Mouse (Mus musculus): ENCODE results near the gene Cpsf2.
A peak's percentile ranks its signal among the peaks of the same experiment; 100 is the strongest.

The Cpsf2 gene

GRCm38 (mm10) chr12:101979213-101979750 is 3.5 kb downstream of the Cpsf2 start:
- no peak for DNase-seq (ENCODE audit: low read depth in 2 of 2, low spot score in 2 of 2)

- DNase-seq (ENCODE audit: low read depth in 2 of 2, low spot score in 2 of 2), result peak in 1 of 2 experiments; percentile 11
Measured at GRCm38 (mm10) chr12:101980266-101980665, 4.5 kb downstream of the Cpsf2 start.

DNA sequence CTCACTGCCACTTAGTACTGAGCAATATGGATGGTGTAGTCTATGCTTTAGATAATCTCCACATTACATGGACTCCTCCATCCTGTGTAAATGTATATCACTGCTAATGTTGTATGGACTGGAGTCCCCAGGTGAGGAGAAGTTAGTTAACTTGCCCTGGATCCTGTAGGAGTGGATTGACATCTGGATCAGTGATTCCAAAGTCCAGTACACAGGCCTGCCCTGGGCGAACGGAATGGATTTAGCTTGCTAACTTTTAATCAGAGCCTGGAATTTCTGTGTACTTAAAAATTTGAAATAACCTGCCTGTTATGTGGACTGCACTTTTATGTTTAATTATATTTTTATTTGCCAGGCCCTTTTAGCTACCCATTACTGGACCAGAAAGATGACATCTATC is 5.8 kb downstream of the Cpsf2 start:
- no peak for DNase-seq (ENCODE audit: low read depth in 2 of 2, low spot score in 2 of 2)

GRCm38 (mm10) chr12:101982977-101983376 is 7.2 kb downstream of the Cpsf2 start:
- no peak for DNase-seq (ENCODE audit: low read depth in 2 of 2, low spot score in 2 of 2)

DNA sequence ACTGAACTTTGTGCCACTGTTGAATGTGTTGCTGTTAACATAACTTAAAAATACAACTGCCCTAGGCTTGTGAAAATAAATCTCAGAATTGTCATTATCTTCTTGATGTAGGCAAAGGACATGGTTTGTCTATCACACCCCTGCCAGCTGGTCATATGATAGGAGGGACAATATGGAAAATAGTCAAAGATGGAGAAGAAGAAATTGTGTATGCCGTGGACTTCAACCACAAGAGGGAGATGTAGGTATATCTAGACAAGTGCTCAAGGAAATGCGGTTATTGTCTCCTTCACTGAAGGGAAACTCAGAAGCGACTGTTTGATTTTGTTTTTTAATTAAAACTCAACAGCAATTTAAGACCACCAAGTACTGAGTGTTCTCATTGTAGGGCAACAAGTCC is 9.3 kb downstream of the Cpsf2 start:
- no peak for DNase-seq (ENCODE audit: low read depth in 2 of 2, low spot score in 2 of 2)

- no peak for DNase-seq (ENCODE audit: low read depth in 2 of 2, low spot score in 2 of 2)
Measured at GRCm38 (mm10) chr12:101987659-101988058, 11.9 kb downstream of the Cpsf2 start.

DNA sequence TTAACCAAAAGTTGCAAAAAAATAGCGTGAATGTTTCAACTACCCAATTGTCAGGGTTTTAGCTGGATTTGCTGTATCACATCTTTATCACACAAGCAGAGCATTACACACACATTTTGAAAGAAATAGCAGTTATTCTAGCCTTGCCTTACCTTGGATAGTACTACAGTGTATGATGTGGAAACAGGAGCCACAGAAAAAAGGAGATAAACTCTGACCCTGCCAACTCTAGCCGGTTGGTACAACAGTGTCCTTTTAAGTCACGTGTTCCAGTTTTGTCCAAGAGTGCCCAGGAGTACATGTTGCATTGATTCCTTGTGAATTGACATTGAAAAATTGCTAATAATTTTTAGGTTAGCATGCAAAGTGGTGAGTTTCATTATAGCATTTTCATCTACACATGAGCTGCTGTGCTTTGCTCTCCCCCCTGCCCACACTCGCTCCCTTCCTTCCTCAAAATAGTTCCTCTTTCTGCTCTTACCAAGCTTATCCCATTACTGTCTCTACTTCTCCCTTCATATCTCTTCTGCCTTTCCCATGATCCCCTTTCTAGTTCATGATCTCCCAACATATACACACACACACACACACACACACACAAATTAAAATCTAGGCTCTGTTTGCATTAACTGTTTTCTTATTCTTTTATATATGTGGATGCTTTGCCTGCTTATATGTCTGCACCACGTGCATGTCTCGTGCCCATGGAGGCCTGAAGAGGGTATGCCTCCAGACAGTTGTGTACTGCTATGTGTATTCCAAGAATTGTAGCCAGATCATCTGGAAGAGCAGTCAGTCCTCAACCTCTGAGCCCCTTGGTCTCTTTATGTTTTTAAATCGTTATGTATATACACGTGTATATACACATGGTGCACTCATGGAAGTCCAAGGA is 19.0 kb downstream of the Cpsf2 start:
- no peak for DNase-seq (ENCODE audit: low read depth in 2 of 2, low spot score in 2 of 2)

DNA sequence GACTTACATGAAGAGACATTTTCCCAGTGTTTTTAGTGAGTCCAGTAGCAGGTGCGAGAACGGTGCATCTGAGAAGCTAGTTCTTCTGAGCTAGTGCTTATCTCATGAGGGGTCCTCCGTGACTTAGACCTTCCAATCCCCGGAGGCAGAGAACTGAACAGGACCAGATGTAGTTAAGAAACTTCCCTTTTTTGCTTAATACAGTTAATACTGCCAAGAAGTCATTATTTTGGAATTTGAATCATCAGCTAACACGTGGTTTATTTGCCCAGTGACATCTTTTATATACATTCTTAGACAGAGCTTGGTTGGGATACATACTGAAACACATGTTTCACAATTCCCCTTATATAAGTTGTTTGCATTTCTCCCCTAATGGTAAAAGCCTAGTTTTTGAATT is 23.1 kb downstream of the Cpsf2 start:
- DNase-seq (ENCODE audit: low read depth in 2 of 2, low spot score in 2 of 2), result no peak

DNA sequence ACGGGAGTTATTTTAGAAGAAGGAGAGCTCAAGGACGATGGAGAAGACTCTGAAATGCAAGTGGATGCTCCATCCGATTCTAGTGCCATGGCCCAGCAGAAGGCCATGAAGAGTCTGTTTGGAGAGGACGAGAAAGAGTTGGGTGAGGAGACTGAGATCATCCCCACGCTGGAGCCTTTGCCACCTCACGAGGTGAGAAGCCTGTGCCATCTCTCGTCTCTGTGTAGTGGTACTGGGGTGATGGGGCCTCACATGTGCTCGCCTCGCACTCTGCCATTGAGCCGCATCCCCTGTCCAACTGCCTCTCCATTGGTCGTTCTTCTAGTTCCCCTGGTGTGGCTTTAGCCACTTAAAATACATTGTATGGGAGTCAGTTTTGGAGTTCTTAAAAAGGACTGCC is 25.0 kb downstream of the Cpsf2 start:
- DNase-seq (ENCODE audit: low read depth in 2 of 2, low spot score in 2 of 2), result no peak

DNA sequence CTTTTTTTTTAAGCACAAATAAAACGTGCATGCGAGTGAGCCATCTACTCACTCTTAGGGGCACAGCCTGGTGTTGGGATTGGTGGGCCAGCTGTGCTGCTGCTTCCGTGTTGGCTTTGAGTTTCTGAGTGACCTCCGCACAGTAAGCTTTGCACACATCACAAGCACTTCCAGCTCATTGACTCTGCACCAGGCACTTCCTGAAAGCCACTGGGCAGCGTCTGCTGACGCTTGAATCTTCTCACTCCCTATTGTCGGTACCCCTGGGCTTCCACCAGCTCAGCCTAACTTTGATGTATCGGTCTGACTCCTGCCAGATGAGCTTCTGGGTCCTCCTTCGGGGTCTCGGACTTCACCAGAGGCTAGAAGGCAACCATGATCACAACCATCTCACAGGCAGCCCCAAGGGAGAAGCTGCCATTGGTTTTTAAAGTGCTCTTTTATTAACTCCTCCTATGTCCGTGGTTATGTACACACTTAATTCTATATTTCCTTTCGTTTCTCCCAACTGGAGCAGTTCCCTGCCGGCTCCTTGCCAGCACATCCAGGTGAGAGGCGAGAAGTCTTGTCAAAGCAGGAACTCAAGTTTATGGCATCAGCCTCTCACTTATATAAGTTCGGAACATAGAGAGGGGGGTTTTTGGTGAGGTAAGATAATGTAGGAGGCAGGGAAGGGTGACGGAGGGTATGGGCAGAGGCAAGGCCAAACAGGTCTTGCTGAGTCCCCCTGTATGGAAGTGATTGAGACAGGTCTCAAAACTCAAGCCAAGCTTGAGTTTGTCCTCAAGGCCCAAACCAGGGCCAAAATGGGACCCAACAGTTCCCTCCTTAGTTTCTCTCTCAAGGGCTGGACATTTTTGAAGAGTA is 32.6 kb downstream of the Cpsf2 start:
- no peak for DNase-seq (ENCODE audit: low read depth in 2 of 2, low spot score in 2 of 2)

DNA sequence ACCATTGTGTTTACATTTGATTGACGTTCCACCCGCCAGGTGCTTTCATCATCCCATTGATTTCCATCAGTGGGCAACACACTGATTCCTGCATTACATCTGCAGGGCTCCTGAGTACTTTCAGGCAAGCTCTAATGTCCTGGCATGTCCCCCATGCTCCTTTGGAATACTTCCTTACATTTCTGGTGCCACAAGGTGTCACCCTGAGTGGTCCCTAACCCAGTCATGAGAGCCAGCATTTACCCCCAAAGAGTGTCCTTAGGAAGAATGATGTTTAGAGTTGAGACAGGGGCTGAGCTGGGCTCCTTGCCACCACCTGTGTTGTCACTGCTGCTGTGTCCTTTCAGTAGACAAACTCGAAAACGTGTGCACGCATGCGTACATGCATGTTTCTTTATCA is 33.8 kb downstream of the Cpsf2 start:
- no peak for DNase-seq (ENCODE audit: low read depth in 2 of 2, low spot score in 2 of 2)

GRCm38 (mm10) chr12:102014411-102014810 is 38.6 kb downstream of the Cpsf2 start:
- no peak for DNase-seq (ENCODE audit: low read depth in 2 of 2, low spot score in 2 of 2)

GRCm38 (mm10) chr12:102015127-102015526 is 39.3 kb downstream of the Cpsf2 start:
- no peak for DNase-seq (ENCODE audit: low read depth in 2 of 2, low spot score in 2 of 2)

GRCm38 (mm10) chr12:102021923-102022322 is 46.1 kb downstream of the Cpsf2 start:
- no peak for DNase-seq (ENCODE audit: low read depth in 2 of 2, low spot score in 2 of 2)

DNA sequence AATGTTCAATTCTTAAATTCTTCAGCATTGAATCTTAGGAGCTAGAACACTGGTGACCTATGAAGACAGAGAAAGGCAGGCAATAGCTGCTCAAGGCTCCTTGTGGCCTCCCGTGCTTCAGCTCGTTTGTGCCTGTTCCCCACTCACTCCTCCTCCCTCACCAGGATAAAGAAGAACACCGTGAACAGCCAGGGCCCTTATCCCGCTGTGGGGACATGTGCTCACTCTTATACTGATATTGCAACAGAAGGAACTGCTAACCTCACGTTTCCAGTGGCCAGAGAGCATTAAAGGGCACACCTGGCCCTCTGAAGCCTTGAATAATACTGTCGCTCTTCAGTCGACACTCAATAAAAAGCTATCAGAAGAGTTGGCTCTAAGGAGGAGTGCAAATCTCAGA is 53.4 kb downstream of the Cpsf2 start:
- DNase-seq (ENCODE audit: low read depth in 2 of 2, low spot score in 2 of 2), result no peak

DNA sequence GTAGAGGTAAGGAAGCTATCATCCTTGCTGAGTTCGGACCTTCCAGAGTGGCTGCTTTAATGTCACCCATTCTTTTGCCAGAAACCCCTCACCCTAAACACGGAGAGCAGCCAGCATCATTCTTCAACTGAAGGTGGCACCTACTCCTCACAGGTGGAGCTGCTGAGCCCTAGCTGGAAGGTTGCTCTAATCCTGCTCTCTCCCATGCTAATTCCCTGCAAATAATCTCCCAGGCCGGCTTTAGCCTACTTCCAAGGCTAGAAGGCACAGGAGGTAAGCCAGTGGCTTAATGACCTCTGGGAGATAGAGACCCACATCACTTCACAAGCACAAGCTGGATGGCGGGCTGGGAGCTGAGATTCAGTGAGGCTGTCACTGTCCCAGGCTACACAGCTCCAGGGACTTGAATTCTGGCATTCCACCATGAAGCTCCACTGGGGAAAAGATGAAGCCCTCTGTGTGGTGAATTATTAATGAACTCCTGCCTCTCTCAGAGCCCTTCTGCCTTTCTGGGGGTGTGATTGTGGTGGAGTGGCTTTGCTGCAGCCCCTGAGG is 54.2 kb downstream of the Cpsf2 start:
- no peak for DNase-seq (ENCODE audit: low read depth in 2 of 2, low spot score in 2 of 2)

DNA sequence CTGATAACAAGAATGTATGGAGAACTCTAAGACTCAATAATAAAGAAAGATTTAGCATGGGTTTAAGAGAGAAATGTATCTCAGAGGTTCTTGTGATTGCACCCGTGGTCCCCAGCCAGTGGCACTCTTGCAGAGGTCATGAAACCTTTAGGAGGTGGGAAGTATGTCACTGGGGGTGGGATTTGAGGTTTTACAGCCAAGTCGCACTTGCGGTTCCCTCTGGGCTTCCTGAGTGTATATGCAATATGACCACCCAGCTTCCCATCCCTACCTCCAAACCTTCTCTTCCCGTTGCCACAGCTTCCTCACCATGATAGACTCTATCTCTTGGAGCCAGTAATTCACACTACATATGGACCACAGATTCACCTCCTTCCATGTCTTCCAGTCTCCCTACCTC is 59.1 kb downstream of the Cpsf2 start:
- no peak for DNase-seq (ENCODE audit: low read depth in 2 of 2, low spot score in 2 of 2)

GRCm38 (mm10) chr12:102039861-102040260 is 64.1 kb downstream of the Cpsf2 start:
- DNase-seq (ENCODE audit: low read depth in 2 of 2, low spot score in 2 of 2), result no peak

GRCm38 (mm10) chr12:102041699-102042098 is 65.9 kb downstream of the Cpsf2 start:
- DNase-seq (ENCODE audit: low read depth in 2 of 2, low spot score in 2 of 2), result no peak

GRCm38 (mm10) chr12:102042247-102042646 is 66.5 kb downstream of the Cpsf2 start:
- DNase-seq (ENCODE audit: low read depth in 2 of 2, low spot score in 2 of 2), result no peak

DNA sequence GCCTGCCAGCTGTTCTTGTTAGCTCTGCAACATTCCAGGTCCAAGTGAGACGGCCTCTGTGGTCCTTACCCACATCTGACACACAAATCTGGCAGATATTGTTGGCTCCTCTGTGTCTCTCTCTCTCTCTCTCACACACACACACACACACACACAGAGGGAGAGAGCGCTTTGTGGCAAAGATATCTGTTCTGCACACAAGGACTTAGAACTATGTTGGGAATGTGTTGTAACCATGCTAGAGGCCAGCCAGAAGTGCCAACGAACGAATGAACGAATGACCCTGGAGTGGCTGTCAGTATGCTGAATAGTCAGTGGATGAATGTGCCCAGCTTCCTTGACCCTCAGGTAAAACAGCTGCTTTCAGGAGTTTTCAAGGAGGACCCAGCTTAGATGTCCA is 68.1 kb downstream of the Cpsf2 start:
- no peak for DNase-seq (ENCODE audit: low read depth in 2 of 2, low spot score in 2 of 2)

GRCm38 (mm10) chr12:102054155-102054554 is 78.4 kb downstream of the Cpsf2 start:
- no peak for DNase-seq (ENCODE audit: low read depth in 2 of 2, low spot score in 2 of 2)

Data from CD8-positive naive resting alpha-beta T cell, adult 2 months (primary cell).